Mouse (Mus musculus) right cerebral cortex, postnatal 10 days (tissue): ENCODE measurements at regions not wholly inside any gene's neighbourhood (a gene's known extent, or its start where the extent isn't known, plus 50 kb on each side); places are given as distances from the start of the nearest gene placed in this dataset.

ENCODE experiments used
- DNase-seq, 2 experiments: peaks; one replicate each; pipeline ENCODE4 v3.0.0; 2021; ENCODE audit warnings: low spot score in 2 of 2

DNA sequence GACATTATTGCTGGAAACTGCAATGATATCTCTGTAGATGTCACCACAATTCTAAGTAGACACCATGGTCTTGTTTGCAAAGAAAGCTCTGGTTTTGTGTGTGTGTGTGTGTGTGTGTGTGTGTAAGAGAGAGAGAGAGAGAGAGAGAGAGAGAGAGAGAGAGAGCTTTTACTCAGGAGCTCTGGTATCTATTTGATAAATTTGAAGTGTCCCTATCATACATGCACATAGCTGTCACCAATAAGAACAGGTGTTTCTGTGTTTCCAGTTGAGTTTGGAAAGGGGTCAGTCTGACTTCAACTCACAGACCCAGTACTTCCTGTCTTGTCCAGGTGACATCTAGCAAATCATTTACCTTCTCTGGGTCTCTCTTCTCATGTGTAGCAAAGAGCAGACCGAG, 169.7 kb upstream of the Serpine2 start:
- no peak for DNase-seq

- DNase-seq = peak in 1 of 2 experiments; percentile 1
Measured at GRCm38 (mm10) chr1:80030224-80030623, 169.2 kb upstream of the Serpine2 start.

GRCm38 (mm10) chr1:80025863-80026616, 165.1 kb upstream of the Serpine2 start:
- peak in 1 of 2 experiments; percentile 5 for DNase-seq

- DNase-seq = peak in 1 of 2 experiments; percentile 17
Measured at GRCm38 (mm10) chr1:80023518-80024095, 162.6 kb upstream of the Serpine2 start.

DNA sequence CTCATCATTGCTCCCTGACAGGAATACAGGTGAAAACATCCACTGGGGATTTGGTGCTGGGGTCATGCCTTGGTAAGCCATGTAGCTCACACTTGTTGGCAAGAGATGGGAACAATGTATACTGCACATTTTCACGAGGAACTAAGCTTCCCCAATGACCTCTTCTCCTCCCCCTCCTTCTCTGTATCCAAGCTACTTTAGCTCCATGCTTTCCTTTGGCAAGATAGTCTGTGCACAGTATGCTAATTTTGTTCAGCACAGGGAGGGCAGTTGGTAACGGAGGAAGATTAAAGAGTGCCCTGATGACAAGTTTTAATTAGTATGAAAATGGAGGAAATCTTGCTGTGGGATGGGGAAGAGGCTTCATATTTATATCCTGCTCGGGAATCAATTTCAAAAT, 160.9 kb upstream of the Serpine2 start:
- DNase-seq = no peak

DNA sequence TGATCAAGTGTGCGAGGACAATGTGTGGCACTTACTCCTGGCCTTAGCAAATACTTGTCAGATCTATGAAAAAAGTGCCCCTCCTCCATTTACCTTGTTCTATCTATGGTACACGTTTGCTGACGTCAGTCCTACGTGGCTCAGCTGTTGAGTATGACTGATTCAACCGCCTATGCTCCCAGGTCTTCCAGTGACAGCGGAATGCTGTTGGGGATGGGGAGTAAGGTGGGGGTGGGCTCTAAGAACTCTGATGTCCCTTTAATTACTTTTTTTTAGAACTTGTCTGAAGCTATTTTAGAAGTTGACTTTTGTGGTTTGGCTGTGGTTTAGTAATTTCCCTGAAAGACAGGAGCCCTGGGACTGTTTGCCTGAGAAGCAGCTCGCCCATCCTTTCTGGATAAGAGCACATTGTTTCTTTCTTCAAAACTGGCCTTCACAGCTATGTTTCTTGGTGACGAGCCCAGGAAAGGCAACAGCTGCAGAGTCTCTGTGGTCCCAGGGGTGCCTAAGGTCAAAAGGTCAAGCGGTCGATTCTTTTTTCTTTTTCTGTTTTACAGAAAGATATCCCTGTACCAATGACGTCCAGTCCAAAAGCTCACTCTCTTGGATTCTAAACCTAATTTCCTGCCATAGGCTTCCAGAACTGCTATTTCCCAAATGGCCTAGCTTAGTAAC, 157.5 kb upstream of the Serpine2 start:
- no peak for DNase-seq

DNA sequence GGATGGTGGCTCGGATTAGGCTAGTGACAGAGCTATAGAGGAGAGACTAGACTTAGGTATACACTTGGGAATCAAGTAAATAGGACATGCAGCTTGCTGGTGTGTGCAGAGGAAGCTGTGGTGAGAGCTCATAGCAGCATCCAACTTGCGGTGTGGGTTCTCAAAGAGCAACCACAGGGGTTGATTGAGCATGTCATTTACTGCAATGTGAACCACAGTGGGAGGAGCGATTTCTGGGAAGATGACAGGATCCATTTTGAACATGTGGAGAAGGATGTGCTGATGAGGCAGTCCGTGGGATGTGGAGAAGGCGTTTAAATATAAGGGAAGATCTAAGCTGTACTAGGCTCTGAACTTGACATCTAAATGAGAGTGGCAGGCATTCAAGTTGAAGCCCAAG, 154.5 kb upstream of the Serpine2 start:
- DNase-seq = no peak

- DNase-seq = no peak
Measured at GRCm38 (mm10) chr1:80014586-80014985, 153.6 kb upstream of the Serpine2 start.

DNA sequence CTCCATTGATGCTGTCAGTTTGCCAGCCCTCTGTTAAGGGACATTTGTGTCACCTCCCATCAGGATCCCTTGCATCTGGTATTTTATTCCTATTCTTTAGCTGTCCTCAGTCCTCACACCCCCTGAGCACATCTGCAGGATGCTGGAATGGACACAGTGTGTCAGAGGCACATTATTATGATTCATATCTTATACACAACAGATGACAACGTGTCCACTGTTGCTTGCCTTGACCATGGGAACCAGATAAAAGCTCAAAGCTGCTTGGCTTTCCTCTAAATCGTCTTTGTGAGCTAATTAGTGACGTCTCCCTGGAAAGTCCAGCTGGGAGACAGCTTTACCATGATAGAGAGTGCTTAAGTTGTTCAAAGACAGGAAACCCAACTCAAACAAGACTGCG, 149.7 kb upstream of the Serpine2 start:
- DNase-seq = no peak

DNA sequence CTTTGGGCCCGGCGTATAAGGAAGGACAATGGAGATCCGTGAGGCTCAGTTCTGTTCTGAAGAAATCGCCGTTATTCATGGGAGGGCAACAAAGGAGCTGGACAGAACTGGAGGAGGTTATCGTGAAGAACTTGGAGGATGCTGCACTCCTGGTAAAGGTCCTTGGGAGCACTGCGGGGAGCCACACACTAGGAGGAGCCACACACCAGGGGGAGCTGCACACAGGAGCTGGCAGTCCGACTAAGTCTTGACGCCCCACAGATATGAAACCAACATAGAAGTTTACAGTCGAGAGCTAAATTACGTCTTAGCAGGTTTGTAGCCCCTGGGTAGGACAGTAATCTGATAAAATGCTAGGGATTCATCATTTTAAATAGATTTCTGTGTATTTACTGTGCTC, 138.1 kb upstream of the Serpine2 start:
- DNase-seq = no peak

DNA sequence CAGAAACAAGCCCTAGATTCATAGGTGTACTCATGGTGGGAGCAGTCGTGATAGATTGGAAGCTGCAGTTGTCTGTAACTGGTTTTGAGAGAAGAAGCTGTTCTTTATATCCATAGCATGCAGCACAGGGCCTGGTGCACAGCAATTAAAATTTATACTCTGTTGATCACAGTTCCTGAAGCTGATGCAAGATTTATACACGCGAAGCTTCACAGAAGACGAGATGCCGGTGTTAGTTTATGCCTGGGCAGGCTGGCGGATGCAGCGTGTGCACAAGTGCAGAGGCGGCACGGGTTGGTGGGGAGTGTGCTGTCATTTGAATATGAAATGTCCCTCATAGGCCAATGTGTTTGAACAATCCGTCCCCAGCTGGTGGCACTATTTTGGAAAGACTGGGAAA, 136.9 kb upstream of the Serpine2 start:
- DNase-seq = no peak

DNA sequence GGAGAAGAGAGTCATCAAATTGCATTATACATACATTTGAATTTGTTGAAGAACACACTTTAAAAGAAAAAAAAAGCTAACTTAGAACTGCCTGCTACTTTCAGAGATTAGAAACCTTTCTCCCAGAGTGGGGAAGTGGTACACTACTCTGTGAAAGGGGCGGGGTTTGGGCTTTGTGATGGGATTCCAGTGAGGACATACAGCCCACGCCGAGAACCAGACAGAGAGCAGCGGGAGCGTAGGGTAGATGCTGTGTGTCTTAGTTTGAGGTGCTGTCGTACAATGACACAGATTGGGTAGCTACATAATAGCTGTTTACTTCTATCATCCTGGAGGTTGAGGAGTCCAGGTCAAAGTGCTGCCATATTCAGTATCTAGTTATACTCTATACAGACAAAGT, 136.5 kb upstream of the Serpine2 start:
- DNase-seq = no peak

- DNase-seq = no peak
Measured at GRCm38 (mm10) chr1:79984721-79985120, 123.7 kb upstream of the Serpine2 start.

DNA sequence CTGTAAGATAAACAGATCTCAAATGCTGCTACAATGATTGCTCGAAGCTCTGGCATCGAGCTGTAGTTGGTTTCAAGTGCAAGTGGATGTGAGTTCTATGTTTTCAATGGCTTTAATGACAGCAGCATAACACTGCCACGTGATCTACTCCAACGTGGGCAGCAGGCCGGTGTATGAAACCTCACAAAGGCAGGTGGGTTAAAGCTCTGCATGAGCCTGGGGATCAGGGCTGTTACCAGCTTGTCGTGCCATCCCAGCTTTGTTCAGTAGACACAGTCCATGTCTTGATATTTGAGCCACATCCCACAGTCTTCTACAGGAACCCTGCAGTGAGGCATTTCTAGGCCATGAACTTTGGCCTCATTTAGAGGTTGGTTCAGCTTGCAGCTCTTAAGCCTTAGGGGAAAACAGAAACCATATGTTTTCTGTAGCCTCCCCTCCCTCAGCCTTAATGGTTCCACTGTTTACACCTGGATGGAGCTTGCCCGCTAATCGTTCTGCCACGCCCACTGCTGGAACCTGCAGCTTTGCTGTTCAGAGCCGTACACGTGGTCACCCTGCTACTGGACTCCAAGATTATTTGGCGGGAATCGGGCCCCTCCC, 121.8 kb upstream of the Serpine2 start:
- DNase-seq = no peak

DNA sequence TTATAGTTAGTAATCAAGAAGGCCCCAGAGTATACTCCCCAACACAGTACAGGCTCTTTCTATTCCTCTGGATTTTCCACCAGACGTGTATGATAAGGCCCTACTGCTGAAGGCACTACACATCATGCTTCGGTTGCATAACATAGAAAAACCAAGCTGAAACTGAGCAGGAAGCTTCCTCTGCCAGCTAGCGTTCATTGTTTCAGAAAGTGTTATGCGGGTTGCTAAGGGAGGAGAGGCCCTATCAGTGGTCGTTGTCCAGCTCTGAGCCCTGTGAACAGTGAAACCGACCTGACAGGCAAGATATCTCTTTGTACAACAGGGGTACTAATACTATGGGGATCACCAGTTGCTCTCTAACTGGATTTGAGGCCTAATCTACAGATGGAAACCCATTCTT, 118.9 kb upstream of the Serpine2 start:
- DNase-seq = no peak

GRCm38 (mm10) chr1:79978156-79978555, 117.2 kb upstream of the Serpine2 start:
- DNase-seq = no peak

- DNase-seq = peak; percentile 65 to 69
Measured at GRCm38 (mm10) chr1:79956121-79956520, 95.1 kb upstream of the Serpine2 start.

DNA sequence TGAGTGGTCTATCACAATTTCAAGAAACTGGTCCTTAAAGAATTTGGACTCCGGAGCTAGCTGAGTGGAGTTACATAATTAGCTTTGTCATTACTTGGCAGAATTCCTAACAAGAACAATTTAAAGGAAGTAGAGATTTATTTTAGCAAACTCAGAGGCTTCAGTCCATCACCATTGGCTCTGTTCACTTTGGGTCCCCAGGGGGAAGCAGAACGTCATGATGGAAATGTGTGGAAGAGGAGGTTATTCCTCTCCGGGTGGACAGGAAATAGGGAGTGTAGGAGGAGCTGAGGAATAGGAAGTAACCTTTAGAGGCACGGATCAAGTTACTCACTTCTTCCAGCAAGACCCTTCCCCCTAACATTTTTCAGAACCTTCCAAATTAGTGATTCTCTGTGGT, 83.3 kb upstream of the Serpine2 start:
- DNase-seq = no peak

- DNase-seq = no peak
Measured at GRCm38 (mm10) chr1:79932435-79932834, 71.5 kb upstream of the Serpine2 start.

DNA sequence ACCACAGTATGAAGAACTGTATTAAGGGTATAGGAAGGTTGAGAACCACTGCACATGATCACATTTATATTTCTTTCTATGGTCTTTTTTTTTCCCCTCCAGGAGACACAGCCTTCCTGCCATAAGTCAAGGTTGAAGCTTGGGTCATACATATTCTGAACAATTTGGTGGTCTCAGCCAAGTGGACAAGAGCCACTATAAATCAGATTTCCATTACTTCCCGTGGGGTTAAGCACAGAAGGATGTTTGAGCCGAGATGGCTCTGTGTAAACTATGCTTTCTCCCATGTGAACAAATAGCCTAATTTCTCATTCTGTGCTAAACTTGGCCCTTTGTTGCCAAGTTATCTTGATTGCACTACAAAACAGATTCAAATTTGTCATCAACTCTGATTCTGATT, 66.8 kb upstream of the Serpine2 start:
- no peak for DNase-seq

GRCm38 (mm10) chr1:79925776-79926175, 64.8 kb upstream of the Serpine2 start:
- DNase-seq = no peak

DNA sequence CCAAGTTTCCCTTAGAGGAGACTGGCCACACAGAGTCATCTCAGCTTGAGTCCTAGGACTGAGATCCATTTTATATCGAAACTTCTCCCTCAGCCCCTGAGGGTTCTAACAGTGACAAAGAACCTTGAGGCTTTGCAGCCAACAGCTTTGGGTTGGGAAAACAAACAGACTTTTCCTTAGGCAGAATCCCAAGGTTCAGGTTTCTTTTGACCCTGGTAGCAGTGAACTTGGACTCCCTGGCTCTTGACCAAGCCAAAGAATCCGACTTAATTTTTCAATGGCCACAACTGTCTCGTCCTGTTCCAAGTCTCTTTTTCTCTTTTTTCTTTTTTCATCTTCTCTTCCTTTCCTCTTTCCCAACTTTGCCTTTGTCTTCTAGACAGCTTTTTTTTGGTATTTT, 60.9 kb upstream of the Serpine2 start:
- DNase-seq = no peak

DNA sequence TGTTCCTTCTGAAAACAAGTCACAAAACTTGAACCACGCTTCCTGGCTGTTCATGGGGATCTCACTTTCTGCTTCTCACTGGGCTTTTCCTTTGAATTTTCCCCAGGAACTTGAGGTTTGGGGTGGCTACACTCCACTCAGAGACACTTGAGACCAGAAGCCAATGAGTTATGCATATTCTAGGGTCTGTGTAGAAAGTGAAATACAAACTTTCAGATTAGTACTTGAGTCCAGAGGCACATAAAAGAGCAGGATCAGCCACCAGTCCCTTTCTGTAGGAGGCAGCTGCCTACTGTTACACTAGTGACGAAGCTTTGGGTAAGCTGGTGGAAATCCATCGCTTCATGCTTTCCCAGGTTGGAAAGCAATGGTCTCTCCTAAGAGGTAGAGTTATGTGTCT, 60.4 kb upstream of the Serpine2 start:
- DNase-seq = no peak
